Mouse (Mus musculus): ENCODE measurements around the gene Dock8.

Dock8 gene

GRCm38 (mm10) chr19:25062857-25063240, 63.5 kb downstream of the Dock8 start:
- no peak for DNase-seq

GRCm38 (mm10) chr19:25066229-25066628, 66.9 kb downstream of the Dock8 start:
- no peak for DNase-seq

- no peak for DNase-seq
Observed at GRCm38 (mm10) chr19:25068518-25068917, 69.2 kb downstream of the Dock8 start.

- no peak for DNase-seq
Observed at GRCm38 (mm10) chr19:25072521-25072920, 73.2 kb downstream of the Dock8 start.

- peak; percentile 82 to 86 for DNase-seq
Observed at GRCm38 (mm10) chr19:25074741-25075140, 75.4 kb downstream of the Dock8 start.

- DNase-seq, result peak; percentile 77 to 81
Observed at GRCm38 (mm10) chr19:25077636-25078035, 78.3 kb downstream of the Dock8 start.

- DNase-seq, result no peak
Observed at GRCm38 (mm10) chr19:25078130-25078529, 78.8 kb downstream of the Dock8 start.

- DNase-seq, result no peak
Observed at GRCm38 (mm10) chr19:25080166-25080565, 80.8 kb downstream of the Dock8 start.

GRCm38 (mm10) chr19:25082839-25083238, 83.5 kb downstream of the Dock8 start:
- peak in 1 of 2 experiments; percentile 29 for DNase-seq

GRCm38 (mm10) chr19:25087181-25087580, 87.8 kb downstream of the Dock8 start:
- DNase-seq, result no peak

- DNase-seq, result no peak
Observed at GRCm38 (mm10) chr19:25089746-25090145, 90.4 kb downstream of the Dock8 start.

- no peak for DNase-seq
Observed at GRCm38 (mm10) chr19:25095135-25095534, 95.8 kb downstream of the Dock8 start.

- peak; percentile 45 to 55 for DNase-seq
Observed at GRCm38 (mm10) chr19:25096316-25096715, 97.0 kb downstream of the Dock8 start.

- peak; percentile 69 to 75 for DNase-seq
Observed at GRCm38 (mm10) chr19:25096986-25097385, 97.7 kb downstream of the Dock8 start.

GRCm38 (mm10) chr19:25097506-25097905, 98.2 kb downstream of the Dock8 start:
- no peak for DNase-seq

GRCm38 (mm10) chr19:25097951-25098350, 98.6 kb downstream of the Dock8 start:
- DNase-seq, result no peak

GRCm38 (mm10) chr19:25098941-25099340, 99.6 kb downstream of the Dock8 start:
- DNase-seq, result no peak

GRCm38 (mm10) chr19:25105682-25106081, 106.3 kb downstream of the Dock8 start:
- DNase-seq, result no peak

- no peak for DNase-seq
Observed at GRCm38 (mm10) chr19:25106315-25106714, 107.0 kb downstream of the Dock8 start.

GRCm38 (mm10) chr19:25107417-25107816, 108.1 kb downstream of the Dock8 start:
- DNase-seq, result no peak

GRCm38 (mm10) chr19:25111591-25112233, 112.4 kb downstream of the Dock8 start:
- no peak for DNase-seq

- DNase-seq, result no peak
Observed at GRCm38 (mm10) chr19:25116981-25117380, 117.6 kb downstream of the Dock8 start.

GRCm38 (mm10) chr19:25122417-25122816, 123.1 kb downstream of the Dock8 start:
- no peak for DNase-seq

GRCm38 (mm10) chr19:25123031-25123430, 123.7 kb downstream of the Dock8 start:
- DNase-seq, result peak; percentile 26 to 39

- no peak for DNase-seq
Observed at GRCm38 (mm10) chr19:25123461-25123860, 124.1 kb downstream of the Dock8 start.
